Comparison of ENCODE assay signal across 7 mouse cellular contexts in the genomic region with DNA sequence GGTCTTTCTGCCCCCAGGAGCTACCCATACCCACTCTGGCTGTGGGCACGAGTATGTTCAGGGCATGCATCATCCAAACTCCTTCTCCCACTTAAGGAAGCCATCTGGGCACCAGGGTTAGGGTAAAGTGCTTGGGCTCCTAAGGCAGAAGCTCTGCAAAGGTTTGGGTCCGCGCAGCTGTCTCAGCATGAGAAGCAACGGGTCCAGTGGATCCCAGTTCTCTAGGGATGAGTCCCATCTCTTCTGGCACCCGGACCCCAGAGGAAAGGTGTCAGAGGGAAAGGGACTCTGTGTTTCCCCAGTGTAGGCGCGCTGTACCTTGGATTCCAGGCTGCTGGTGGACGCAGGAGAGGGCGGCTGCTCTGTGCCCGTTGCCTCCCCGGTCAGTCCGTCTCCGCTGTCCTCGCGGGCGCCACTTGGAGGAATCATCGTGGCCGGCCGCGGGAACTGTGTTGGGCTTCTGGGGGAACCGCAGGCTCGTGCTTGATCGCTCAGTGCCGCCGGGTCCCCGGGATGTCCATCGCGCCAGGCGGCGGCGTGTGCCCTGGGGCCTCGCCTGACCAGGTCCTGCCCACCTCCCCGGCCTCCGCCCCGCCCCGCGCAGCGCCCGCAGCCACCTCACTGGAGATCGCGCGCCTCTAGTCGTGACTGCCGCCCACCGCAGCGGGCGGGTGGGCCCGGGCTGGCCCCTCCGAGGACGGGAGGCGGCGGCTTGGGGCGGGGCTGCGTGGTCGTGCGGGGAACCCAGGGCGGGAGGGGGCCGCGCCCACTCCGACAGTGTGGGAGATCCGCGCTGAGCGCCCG. TPM values are rescaled to one million over a fixed set of nuclear protein-coding genes. Genes with fewer than 3 reads are reported as not detected.
DNase-seq lines count a peak whose midpoint lies in the region; ATAC-seq and TF ChIP-seq lines count a peak whose summit lies in the region.

A gene (minus strand): TSS at position 669 of the 804 bp plus-strand sequence.

- peaks cover 17% of the 10 kb centered on the region for H3K4me1 ChIP-seq in forebrain, embryonic 16.5 days (replicated peaks; ENCODE audit: control insufficient read depth, insufficient read depth, low read length)
- H3K4me1 ChIP-seq in limb, embryonic 13.5 days: peaks cover 9% of the 10 kb centered on the region; the same call in 1 of the 2 replicates

- peak; percentile 8 to 17 for DNase-seq in layer of hippocampus, postnatal 10 days (ENCODE audit: low spot score in 2 of 2)
- DNase-seq in layer of hippocampus, postnatal 14 days (ENCODE audit: low spot score in 2 of 2): no peak
- peak; percentile 54 for DNase-seq in brain, embryonic 14.5 days (ENCODE audit: low read depth)
- peak; percentile 56 for DNase-seq in retina, embryonic 14.5 days (ENCODE audit: low spot score)

- peak within 1 kb of the TSS; percentile 66 for H3K9ac ChIP-seq in forebrain, embryonic 16.5 days (replicated peaks; ENCODE audit: low read depth, low read length)
- peak within 1 kb of the TSS; percentile 70 for H3K9ac ChIP-seq in limb, embryonic 13.5 days

- no peaks in the 10 kb centered on the region for H3K27me3 ChIP-seq in forebrain, embryonic 16.5 days (replicated peaks; ENCODE audit: control insufficient read depth, insufficient read depth, low read length)
- peaks cover 24% of the 10 kb centered on the region for H3K27me3 ChIP-seq in limb, embryonic 13.5 days

- TF ChIP-seq CTCF in brain, embryonic 14.5 days (IDR thresholded peaks at IDR 0.05; ENCODE audit: borderline replicate concordance, extremely low read depth, insufficient read depth, insufficient read length): no peak

- WGBS in forebrain, embryonic 16.5 days: 2% methylated on average over 48 of the region's 64 CpGs
- WGBS in limb, embryonic 13.5 days: 3% methylated on average over 62 of the region's 64 CpGs

- ATAC-seq in forebrain, embryonic 16.5 days: peak; percentile 87
- ATAC-seq in limb, embryonic 13.5 days (ENCODE audit: low FRiP score, low read depth): peak; percentile 79
- ATAC-seq in activated CD4-positive, CD25-positive, alpha-beta regulatory T cell, adult 4 months: no peak

- peak within 1 kb of the TSS; percentile 96 for H3K4me2 ChIP-seq in forebrain, embryonic 16.5 days (ENCODE audit: low read length)
- peak within 1 kb of the TSS; percentile 90 for H3K4me2 ChIP-seq in limb, embryonic 13.5 days (replicated peaks)

- H3K9me3 ChIP-seq in forebrain, embryonic 16.5 days (ENCODE audit: control insufficient read depth, low read length): no peaks in the 10 kb centered on the region
- H3K9me3 ChIP-seq in limb, embryonic 13.5 days: no peaks in the 10 kb centered on the region

- no peak for TF ChIP-seq POLR2A in brain, embryonic 14.5 days (IDR thresholded peaks at IDR 0.05; ENCODE audit: borderline replicate concordance, extremely low read depth, insufficient read depth, insufficient read length, poor library complexity, severe bottlenecking)

- H3K27ac ChIP-seq in forebrain, embryonic 16.5 days (ENCODE audit: low read length): no peak within 1 kb of the TSS
- H3K27ac ChIP-seq in limb, embryonic 13.5 days: peak within 1 kb of the TSS; percentile 15; the same call in 1 of the 2 replicates

- H3K4me3 ChIP-seq in forebrain, embryonic 16.5 days (replicated peaks; ENCODE audit: low read length): peak within 1 kb of the TSS; percentile 57
- H3K4me3 ChIP-seq in limb, embryonic 13.5 days: peak within 1 kb of the TSS; percentile 61

- no peaks in the 10 kb centered on the region for H3K36me3 ChIP-seq in forebrain, embryonic 16.5 days (ENCODE audit: control insufficient read depth, insufficient read depth)
- no peaks in the 10 kb centered on the region for H3K36me3 ChIP-seq in limb, embryonic 13.5 days

RNA-seq across cellular contexts. Expression of the gene that starts here (rescaled TPM):
- 1 to 10 TPM; 8.3 to 8.6 TPM for total RNA-seq in layer of hippocampus, postnatal 10 days (2021)
- 1 to 10 TPM; 4.4 TPM for total RNA-seq in layer of hippocampus, postnatal 14 days (2021)
- 2.8 and 5.5 TPM in 2 replicates for polyA plus RNA-seq in brain, embryonic 14.5 days (2012; rRNA removed)
- polyA plus RNA-seq in forebrain, embryonic 16.5 days (2015; fragmentation: Nextera tagmentation; extraction: Ambion mirVana): 3.6 and 5.1 TPM in 2 replicates
- polyA plus RNA-seq in limb, embryonic 13.5 days (2015; fragmentation: Nextera tagmentation; extraction: Ambion mirVana): 6.6 and 8.0 TPM in 2 replicates
- not detected for polyA plus RNA-seq in activated CD4-positive, CD25-positive, alpha-beta regulatory T cell, adult 4 months (2017; shearing (Covaris generic))

Comparison
In these comparisons a context has a peak if more than half of its experiments do, and no peak if none do; other contexts are left out.
1. DNase-seq: peak in layer of hippocampus, postnatal 10 days (2 of 2), brain, embryonic 14.5 days (single experiment) and retina, embryonic 14.5 days (single experiment); none in layer of hippocampus, postnatal 14 days (0 of 2).